Mouse (Mus musculus): ENCODE data around the gene Ylpm1.

Gene Ylpm1

GRCm38 (mm10) chr12:85110011-85110697 is 114.0 kb downstream of the Ylpm1 start:
- DNase-seq (ENCODE audit: low spot score), result peak; percentile 40

GRCm38 (mm10) chr12:85110698-85111592 is 114.8 kb downstream of the Ylpm1 start, which contains the start of the genes Prox2 and Dlst:
Gene Prox2 (minus strand): TSS chr12:85110759.
Gene Dlst (plus strand): TSS chr12:85110833.
- DNase-seq (ENCODE audit: low spot score), result peak; percentile 90

GRCm38 (mm10) chr12:85112550-85113251 is 116.6 kb downstream of the Ylpm1 start:
- no peak for DNase-seq (ENCODE audit: low spot score)

GRCm38 (mm10) chr12:85113337-85113736 is 117.2 kb downstream of the Ylpm1 start:
- DNase-seq (ENCODE audit: low spot score), result no peak

GRCm38 (mm10) chr12:85113917-85114316 is 117.8 kb downstream of the Ylpm1 start:
- DNase-seq (ENCODE audit: low spot score), result no peak

GRCm38 (mm10) chr12:85115678-85116077 is 119.6 kb downstream of the Ylpm1 start:
- DNase-seq (ENCODE audit: low spot score), result no peak

All from embryo, embryonic 10.5 days (tissue).